Mouse (Mus musculus): Measurements from ENCODE around the gene Lsmem1.

The Lsmem1 gene

GRCm38 (mm10) chr12:40199302-40199701 lies at the start of gene Lsmem1:
Gene Lsmem1 (minus strand): TSS chr12:40199490.
- DNase-seq: no peak

- no peak for DNase-seq
These were observed 49.3 kb upstream of the Lsmem1 start, which contains the start of gene Ifrd1 for GRCm38 (mm10) chr12:40248454-40249180. Gene Ifrd1 (minus strand): TSS chr12:40248504.

- DNase-seq: peak; percentile 31
These were observed 48.7 kb upstream of the Lsmem1 start for GRCm38 (mm10) chr12:40247976-40248375.

- no peak for DNase-seq
These were observed 48.1 kb upstream of the Lsmem1 start for GRCm38 (mm10) chr12:40247384-40247783.

GRCm38 (mm10) chr12:40245434-40245970 lies 46.2 kb upstream of the Lsmem1 start:
- DNase-seq: no peak

- no peak for DNase-seq
These were observed 45.6 kb upstream of the Lsmem1 start for GRCm38 (mm10) chr12:40244926-40245325.

GRCm38 (mm10) chr12:40243821-40244221 lies 44.5 kb upstream of the Lsmem1 start:
- peak; percentile 75 for DNase-seq

- no peak for DNase-seq
These were observed 44.0 kb upstream of the Lsmem1 start for GRCm38 (mm10) chr12:40243241-40243640.

- DNase-seq: no peak
These were observed 39.9 kb upstream of the Lsmem1 start for GRCm38 (mm10) chr12:40239161-40239560.

- no peak for DNase-seq
These were observed 32.9 kb upstream of the Lsmem1 start for GRCm38 (mm10) chr12:40232231-40232630.

GRCm38 (mm10) chr12:40231632-40232031 lies 32.3 kb upstream of the Lsmem1 start:
- DNase-seq: no peak

GRCm38 (mm10) chr12:40224171-40224880 lies 25.0 kb upstream of the Lsmem1 start:
- DNase-seq: no peak

- DNase-seq: no peak
These were observed 24.4 kb upstream of the Lsmem1 start for GRCm38 (mm10) chr12:40223676-40224075.

- DNase-seq: peak; percentile 98
These were observed 23.9 kb upstream of the Lsmem1 start for GRCm38 (mm10) chr12:40223082-40223619.

- DNase-seq: peak; percentile 94
These were observed 23.2 kb upstream of the Lsmem1 start for GRCm38 (mm10) chr12:40222251-40223081.

- DNase-seq: no peak
These were observed 22.3 kb upstream of the Lsmem1 start for GRCm38 (mm10) chr12:40221611-40222010.

- no peak for DNase-seq
These were observed 21.6 kb upstream of the Lsmem1 start for GRCm38 (mm10) chr12:40220896-40221295.

- peak; percentile 51 for DNase-seq
These were observed 20.8 kb upstream of the Lsmem1 start for GRCm38 (mm10) chr12:40220001-40220570.

GRCm38 (mm10) chr12:40218430-40218945 lies 19.2 kb upstream of the Lsmem1 start:
- DNase-seq: no peak

GRCm38 (mm10) chr12:40217776-40218175 lies 18.5 kb upstream of the Lsmem1 start:
- DNase-seq: no peak

- DNase-seq: no peak
These were observed 15.9 kb upstream of the Lsmem1 start for GRCm38 (mm10) chr12:40214888-40215876.
